ENCODE assay signal across 18 mouse cellular contexts in genomic region chr8:124853511-124853910, GRCm38 (mm10). TPM values are rescaled to one million over a fixed set of nuclear protein-coding genes. Genes with fewer than 3 reads are reported as not detected.
DNase-seq lines count a peak whose midpoint lies in the region; ATAC-seq and TF ChIP-seq lines count a peak whose summit lies in the region.
"Had no signal": no experiment of that assay in that cellular context is flagged by ENCODE, and none has a peak within 500 bp of the region (broad histone marks: within the 10 kb centered on the region; RNA-seq: fewer than 3 reads in every experiment).

No protein-coding gene starts in this region.

- peaks cover 6% of the 10 kb centered on the region; the same call in 1 of the 2 replicates for H3K79me2 ChIP-seq in liver, adult 2 months (ENCODE audit: control insufficient read depth, insufficient read depth, low read length)

- no peak for TF ChIP-seq CTCF in kidney, adult 2 months (conservative IDR thresholded peaks at IDR 0.05; ENCODE audit: insufficient read depth, insufficient read length, low read depth, low read length)
- TF ChIP-seq CTCF in liver, adult 2 months (IDR thresholded peaks at IDR 0.05; ENCODE audit: low read depth, low read length) = no peak
- no peak for TF ChIP-seq CTCF in liver, postnatal 0 days (IDR thresholded peaks at IDR 0.05; ENCODE audit: low read depth)

- no peak for TF ChIP-seq POLR2A in kidney, adult 2 months (IDR thresholded peaks at IDR 0.05; ENCODE audit: low read depth, low read length)
- no peak for TF ChIP-seq POLR2A in liver, adult 2 months (IDR thresholded peaks at IDR 0.05; ENCODE audit: extremely low read depth, insufficient read depth, low read length)

- ATAC-seq in kidney, embryonic 15.5 days (replicated peaks; ENCODE audit: low FRiP score) = no peak
- ATAC-seq in liver, postnatal 0 days = no peak
- no peak for ATAC-seq in monocyte, adult 5-6 weeks (replicated peaks; ENCODE audit: insufficient number of reproducible peaks, low FRiP score, low TSS enrichment, poor library complexity, severe bottlenecking)
- ATAC-seq: forebrain, embryonic 13.5 days; forebrain, embryonic 15.5 days; forebrain, postnatal 0 days had no signal

- H3K9me3 ChIP-seq in kidney, embryonic 15.5 days (replicated peaks) = peaks cover 50% of the 10 kb centered on the region
- H3K9me3 ChIP-seq in liver, postnatal 0 days (ENCODE audit: low read length) = peaks cover 3% of the 10 kb centered on the region
- H3K9me3 ChIP-seq: embryonic facial prominence, embryonic 12.5 days had no signal

- DNase-seq in kidney, adult 2 months = peak; percentile 31
- DNase-seq in liver, adult 2 months (ENCODE audit: extremely low read depth, low read depth, low spot score) = peak; percentile 86
- DNase-seq in liver, postnatal 0 days = no peak
- DNase-seq: adrenal gland, adult 8-10 months; adrenal gland, postnatal 14 days; adrenal gland, postnatal 36 days; cerebellum, adult 11-12 months; cerebellum, adult 2 months; cerebellum, adult 9-10 months; cerebellum, postnatal 10 days; cerebellum, postnatal 25 days; forebrain, postnatal 0 days had no signal

- no peaks in the 10 kb centered on the region for H3K27me3 ChIP-seq in kidney, adult 2 months (replicated peaks; ENCODE audit: control insufficient read depth, insufficient read depth, low read length)
- H3K27me3 ChIP-seq in kidney, embryonic 15.5 days = no peaks in the 10 kb centered on the region
- no peaks in the 10 kb centered on the region for H3K27me3 ChIP-seq in liver, adult 2 months (ENCODE audit: control insufficient read depth, insufficient read depth, low read length)
- H3K27me3 ChIP-seq in liver, postnatal 0 days (ENCODE audit: insufficient read depth, low read length) = no peaks in the 10 kb centered on the region
- H3K27me3 ChIP-seq: embryonic facial prominence, embryonic 12.5 days; forebrain, embryonic 13.5 days; forebrain, embryonic 15.5 days had no signal

- H3K4me2 ChIP-seq in kidney, embryonic 15.5 days = no peak overlapping the region
- H3K4me2 ChIP-seq in liver, postnatal 0 days (ENCODE audit: low read depth, low read length) = no peak overlapping the region
- H3K4me2 ChIP-seq: embryonic facial prominence, embryonic 12.5 days; forebrain, embryonic 13.5 days; forebrain, embryonic 15.5 days had no signal

- no peak overlapping the region for H3K27ac ChIP-seq in kidney, adult 2 months (ENCODE audit: insufficient read depth, low read depth, low read length)
- no peak overlapping the region for H3K27ac ChIP-seq in kidney, embryonic 15.5 days
- no peak overlapping the region for H3K27ac ChIP-seq in liver, adult 2 months (replicated peaks; ENCODE audit: insufficient read depth, low read depth, low read length)
- H3K27ac ChIP-seq in liver, postnatal 0 days (ENCODE audit: low read depth) = no peak overlapping the region
- H3K27ac ChIP-seq: embryonic facial prominence, embryonic 10.5 days; embryonic facial prominence, embryonic 12.5 days; forebrain, embryonic 13.5 days; forebrain, embryonic 15.5 days had no signal

- H3K4me1 ChIP-seq in kidney, adult 2 months (ENCODE audit: control insufficient read depth, insufficient read depth, low read length) = no peaks in the 10 kb centered on the region
- no peaks in the 10 kb centered on the region for H3K4me1 ChIP-seq in kidney, embryonic 15.5 days
- H3K4me1 ChIP-seq in liver, adult 2 months (ENCODE audit: control insufficient read depth, insufficient read depth, low read length) = peaks cover 3% of the 10 kb centered on the region; the same call in 1 of the 2 replicates
- H3K4me1 ChIP-seq in liver, postnatal 0 days (ENCODE audit: insufficient read depth) = no peaks in the 10 kb centered on the region
- H3K4me1 ChIP-seq: embryonic facial prominence, embryonic 10.5 days; embryonic facial prominence, embryonic 12.5 days; forebrain, embryonic 13.5 days; forebrain, embryonic 15.5 days had no signal

- no peaks in the 10 kb centered on the region for H3K36me3 ChIP-seq in kidney, adult 2 months (ENCODE audit: control insufficient read depth, insufficient read depth, low read length)
- peaks cover 63% of the 10 kb centered on the region for H3K36me3 ChIP-seq in kidney, embryonic 15.5 days
- peaks cover 13% of the 10 kb centered on the region for H3K36me3 ChIP-seq in liver, adult 2 months (ENCODE audit: control insufficient read depth, insufficient read depth, low read length)
- H3K36me3 ChIP-seq in liver, postnatal 0 days (replicated peaks; ENCODE audit: insufficient read depth, low read length) = peaks cover 23% of the 10 kb centered on the region

- TF ChIP-seq EP300 in liver, postnatal 0 days (IDR thresholded peaks at IDR 0.05; ENCODE audit: low read depth) = no peak

- no peak overlapping the region for H3K9ac ChIP-seq in kidney, embryonic 15.5 days
- no peak overlapping the region for H3K9ac ChIP-seq in liver, adult 2 months (ENCODE audit: low read depth, low read length)
- H3K9ac ChIP-seq in liver, postnatal 0 days (replicated peaks) = no peak overlapping the region
- H3K9ac ChIP-seq: embryonic facial prominence, embryonic 12.5 days; forebrain, embryonic 13.5 days; forebrain, embryonic 15.5 days; forebrain, postnatal 0 days had no signal

- WGBS in kidney, adult 2 months = 65% methylated on average over 1 of the region's 1 CpGs
- 98% methylated on average over 1 of the region's 1 CpGs for WGBS in kidney, embryonic 15.5 days
- WGBS in liver, adult 2 months = 24% methylated on average over 1 of the region's 1 CpGs
- 67% methylated on average over 1 of the region's 1 CpGs for WGBS in liver, postnatal 0 days (ENCODE audit: insufficient replicate concordance)

- no peak overlapping the region for H3K4me3 ChIP-seq in kidney, adult 2 months (ENCODE audit: insufficient read depth, low read depth, low read length)
- no peak overlapping the region for H3K4me3 ChIP-seq in kidney, embryonic 15.5 days (replicated peaks)
- no peak overlapping the region for H3K4me3 ChIP-seq in liver, adult 2 months (ENCODE audit: insufficient read depth, low read depth, low read length)
- no peak overlapping the region for H3K4me3 ChIP-seq in liver, postnatal 0 days (ENCODE audit: low read depth, low read length)
- H3K4me3 ChIP-seq: embryonic facial prominence, embryonic 10.5 days; embryonic facial prominence, embryonic 12.5 days; forebrain, embryonic 13.5 days; forebrain, embryonic 15.5 days had no signal

RNA-seq across cellular contexts. Expression of gene Gnpat, which starts 9.3 kb away (rescaled TPM):
- 69.7 and 72.9 TPM in 2 replicates for polyA plus RNA-seq in kidney, adult 2 months (2012; rRNA removed)
- 101 and 114 TPM in 2 replicates for polyA plus RNA-seq in kidney, embryonic 15.5 days (2015; fragmentation: Nextera tagmentation; extraction: Ambion mirVana)
- 25.0 and 30.1 TPM in 2 replicates for total RNA-seq in liver, adult 2 months (2014; rRNA removed)
- 27.5 and 28.7 TPM in 2 replicates for polyA plus RNA-seq in liver, adult 2 months (2012; rRNA removed)
- 20.9 and 24.2 TPM in 2 replicates for polyA plus RNA-seq in liver, postnatal 0 days (2015; fragmentation: Nextera tagmentation; extraction: Ambion mirVana)
- total RNA-seq in monocyte, adult 5-6 weeks (2017) = 37.0 to 58.8 TPM (median 41.2 TPM) in 3 replicates

RNA-seq across cellular contexts. Expression of gene 2810004N23Rik, which starts 9.4 kb away (rescaled TPM):
- 13.6 and 13.8 TPM in 2 replicates for polyA plus RNA-seq in kidney, adult 2 months (2012; rRNA removed)
- 52.7 and 53.3 TPM in 2 replicates for polyA plus RNA-seq in kidney, embryonic 15.5 days (2015; fragmentation: Nextera tagmentation; extraction: Ambion mirVana)
- total RNA-seq in liver, adult 2 months (2014; rRNA removed) = 17.7 and 18.7 TPM in 2 replicates
- polyA plus RNA-seq in liver, adult 2 months (2012; rRNA removed) = 11.5 and 13.1 TPM in 2 replicates
- 16.8 and 17.6 TPM in 2 replicates for polyA plus RNA-seq in liver, postnatal 0 days (2015; fragmentation: Nextera tagmentation; extraction: Ambion mirVana)
- total RNA-seq in monocyte, adult 5-6 weeks (2017) = 26.0 to 39.2 TPM (median 27.4 TPM) in 3 replicates

RNA-seq across cellular contexts. Expression of gene Exoc8, which starts 44.0 kb away (rescaled TPM):
- polyA plus RNA-seq in kidney, adult 2 months (2012; rRNA removed) = 8.2 and 8.4 TPM in 2 replicates
- polyA plus RNA-seq in kidney, embryonic 15.5 days (2015; fragmentation: Nextera tagmentation; extraction: Ambion mirVana) = 7.6 and 9.0 TPM in 2 replicates
- 7.0 and 8.3 TPM in 2 replicates for total RNA-seq in liver, adult 2 months (2014; rRNA removed)
- polyA plus RNA-seq in liver, adult 2 months (2012; rRNA removed) = 4.3 and 4.7 TPM in 2 replicates
- polyA plus RNA-seq in liver, postnatal 0 days (2015; fragmentation: Nextera tagmentation; extraction: Ambion mirVana) = 2.7 and 2.8 TPM in 2 replicates
- total RNA-seq in monocyte, adult 5-6 weeks (2017) = 12.3 to 19.4 TPM (median 13.2 TPM) in 3 replicates

RNA-seq across cellular contexts. Expression of gene Sprtn, which starts 44.2 kb away (rescaled TPM):
- 8.3 and 9.5 TPM in 2 replicates for polyA plus RNA-seq in kidney, adult 2 months (2012; rRNA removed)
- 9.7 and 10.2 TPM in 2 replicates for polyA plus RNA-seq in kidney, embryonic 15.5 days (2015; fragmentation: Nextera tagmentation; extraction: Ambion mirVana)
- 5.4 and 6.3 TPM in 2 replicates for total RNA-seq in liver, adult 2 months (2014; rRNA removed)
- 4.4 and 4.8 TPM in 2 replicates for polyA plus RNA-seq in liver, adult 2 months (2012; rRNA removed)
- polyA plus RNA-seq in liver, postnatal 0 days (2015; fragmentation: Nextera tagmentation; extraction: Ambion mirVana) = 3.7 and 4.0 TPM in 2 replicates
- 15.5 to 26.7 TPM (median 22.1 TPM) in 3 replicates for total RNA-seq in monocyte, adult 5-6 weeks (2017)
